Mouse (Mus musculus) ES-E14 (cell line): ENCODE data around the gene Flnb. TPM values are rescaled to one million over a fixed set of nuclear protein-coding genes. Genes with fewer than 3 reads are reported as not detected.

ENCODE experiments used
- DNase-seq: peaks from one replicate; pipeline ENCODE4 v3.0.0-alpha.2; 2013; ENCODE audit warnings: low read depth, low spot score
- H3K27ac ChIP-seq: 2 replicates; pipeline ENCODE4 v1.5.1; 2012; ENCODE audit warnings: low read depth, mild to moderate bottlenecking, low read length, moderate library complexity, mixed read lengths; ENCODE audit not compliant: poor library complexity, insufficient read depth, severe bottlenecking
- H3K36me3 ChIP-seq: 2 replicates; pipeline ENCODE4 v1.6.1; 2012; ENCODE audit warnings: mild to moderate bottlenecking, low read length, moderate library complexity, mixed read lengths; ENCODE audit not compliant: control insufficient read depth, poor library complexity, insufficient read depth, severe bottlenecking
- H3K4me1 ChIP-seq, 2 experiments: fragments of 150-350 bp in 1 of 2; sonication (generic) in 1 of 2; 2 replicates each; pipeline ENCODE4 v1.6.1; 2012; ENCODE audit warnings: low read length in 2 of 2, mild to moderate bottlenecking in 1 of 2, mixed read lengths in 1 of 2; ENCODE audit not compliant: control insufficient read depth in 2 of 2, insufficient read depth in 2 of 2, poor library complexity in 1 of 2
- H3K4me3 ChIP-seq, 2 experiments: fragments of 150-350 bp in 1 of 2; sonication (generic) in 1 of 2; 2 replicates each; pipeline ENCODE4 v1.5.1; 2012; ENCODE audit warnings: low read length in 2 of 2, low read depth in 1 of 2, mild to moderate bottlenecking in 1 of 2, mixed read lengths in 1 of 2; ENCODE audit not compliant: insufficient read depth in 1 of 2, poor library complexity in 1 of 2, severe bottlenecking in 1 of 2
- H3K9ac ChIP-seq: 2 replicates; pipeline ENCODE4 v1.6.1; 2012; ENCODE audit warnings: low read depth, mild to moderate bottlenecking, low read length, mixed read lengths; ENCODE audit not compliant: poor library complexity, insufficient read depth, severe bottlenecking
- H3K9me3 ChIP-seq: fragments of 150-350 bp; sonication (generic); 2 replicates; pipeline ENCODE4 v1.6.1; 2012; ENCODE audit warnings: low read depth, mild to moderate bottlenecking, low read length; ENCODE audit not compliant: control insufficient read depth, insufficient read depth
- CHD2 ChIP-seq: IDR thresholded peaks from 2 replicates; pipeline ENCODE4 v1.6.1; 2014; ENCODE audit warnings: mild to moderate bottlenecking, low read depth, low read length, inconsistent platforms
- HCFC1 ChIP-seq: IDR thresholded peaks from 2 replicates; pipeline ENCODE4 v1.6.1; 2012; ENCODE audit warnings: low read length, inconsistent platforms, borderline replicate concordance; ENCODE audit not compliant: insufficient read depth
- MAFK ChIP-seq: IDR thresholded peaks from 2 replicates; pipeline ENCODE4 v1.6.1; 2014; ENCODE audit warnings: mild to moderate bottlenecking, low read depth, low read length, inconsistent platforms; ENCODE audit not compliant: insufficient read depth
- ZC3H11A ChIP-seq: IDR thresholded peaks from 2 replicates; pipeline ENCODE4 v1.6.1; 2012; ENCODE audit warnings: low read depth, mild to moderate bottlenecking, inconsistent platforms, low read length, borderline replicate concordance
- ZNF384 ChIP-seq: IDR thresholded peaks from 2 replicates; pipeline ENCODE4 v1.6.1; 2012; ENCODE audit warnings: low read depth, low read length, inconsistent platforms
- in situ Hi-C, 2 experiments: fragments of 600-800 bp; cut with MboI; formaldehyde crosslinking; loops; one replicate each; pipeline ENCODE4 v1.15.1; 2025; ENCODE audit warnings: low sequenced_read_pairs in 2 of 2, inconsistent platforms in 1 of 2; ENCODE audit not compliant: unreplicated experiment in 2 of 2
- total RNA-seq: library from RNA; depleted of rRNA; stranded (reverse); fragments of 300-350 nt; gene quantifications from 2 replicates; pipeline ENCODE4 v1.2.3, GENCODE M21; 2012

The Flnb gene
- total RNA-seq, 1 experiment, result 350 TPM

GRCm38 (mm10) chr14:7977471-7977870 is 159.7 kb downstream of the Flnb start:
- no peaks in the 10 kb centered on the region for H3K4me1 ChIP-seq
- H3K9ac ChIP-seq, result no peak overlapping the region
- in situ Hi-C loops, result no loop called here
- H3K27ac ChIP-seq, result no peak overlapping the region
- H3K4me3 ChIP-seq, result no peak overlapping the region
- TF ChIP-seq HCFC1 (no peak), ZC3H11A (no peak), CHD2 (no peak), ZNF384 (no peak), MAFK (no peak)
- H3K9me3 ChIP-seq, result no peaks in the 10 kb centered on the region
- no peak for DNase-seq
- H3K36me3 ChIP-seq, result no peaks in the 10 kb centered on the region

GRCm38 (mm10) chr14:7978183-7978582 is 160.4 kb downstream of the Flnb start:
- Histone ChIP-seq H3K4me3 (no peak overlapping the region), H3K36me3 (no peaks in the 10 kb centered on the region), H3K9ac (no peak overlapping the region), H3K27ac (no peak overlapping the region), H3K9me3 (no peaks in the 10 kb centered on the region), H3K4me1 (no peaks in the 10 kb centered on the region)
- DNase-seq, result no peak
- TF ChIP-seq CHD2 (no peak), ZNF384 (no peak), MAFK (no peak), HCFC1 (no peak), ZC3H11A (no peak)
- in situ Hi-C loops, result no loop called here

- H3K4me1 ChIP-seq, result no peaks in the 10 kb centered on the region
- no peaks in the 10 kb centered on the region for H3K36me3 ChIP-seq
- in situ Hi-C loops, result no loop called here
- no peaks in the 10 kb centered on the region for H3K9me3 ChIP-seq
- no peak overlapping the region for H3K9ac ChIP-seq
- TF ChIP-seq HCFC1 (no peak), CHD2 (no peak), ZNF384 (no peak), MAFK (no peak), ZC3H11A (no peak)
- H3K4me3 ChIP-seq, result no peak overlapping the region
- no peak for DNase-seq
- H3K27ac ChIP-seq, result no peak overlapping the region
Observed at GRCm38 (mm10) chr14:7981226-7981625, 163.5 kb downstream of the Flnb start.

- H3K9me3 ChIP-seq, result no peaks in the 10 kb centered on the region
- no peaks in the 10 kb centered on the region for H3K4me1 ChIP-seq
- H3K9ac ChIP-seq, result no peak overlapping the region
- H3K4me3 ChIP-seq, result no peak overlapping the region
- H3K27ac ChIP-seq, result no peak overlapping the region
- no peaks in the 10 kb centered on the region for H3K36me3 ChIP-seq
- TF ChIP-seq ZNF384 (no peak), ZC3H11A (no peak), HCFC1 (no peak), MAFK (no peak), CHD2 (no peak)
- in situ Hi-C loops, result no loop called here
- DNase-seq, result no peak
Observed at GRCm38 (mm10) chr14:7986913-7987312, 169.2 kb downstream of the Flnb start.

GRCm38 (mm10) chr14:7989371-7989770 is 171.6 kb downstream of the Flnb start:
- Histone ChIP-seq H3K9me3 (no peaks in the 10 kb centered on the region), H3K4me3 (no peak overlapping the region), H3K36me3 (no peaks in the 10 kb centered on the region), H3K27ac (no peak overlapping the region), H3K4me1 (no peaks in the 10 kb centered on the region), H3K9ac (no peak overlapping the region)
- DNase-seq, result no peak
- no peak for TF ChIP-seq ZC3H11A
- TF ChIP-seq MAFK, result no peak
- no peak for TF ChIP-seq CHD2
- TF ChIP-seq ZNF384, result no peak
- TF ChIP-seq HCFC1, result no peak
- in situ Hi-C loops, result no loop called here
